Mouse (Mus musculus) midbrain, embryonic 15.5 days (tissue): ENCODE measurements around the gene Mtcl1. TPM values are rescaled to one million over a fixed set of nuclear protein-coding genes. Genes with fewer than 3 reads are reported as not detected.

Experiments used
- ATAC-seq: fragments of 200-750 bp; cut with Nextera tagmentation; replicated peaks from 2 replicates; pipeline ENCODE4 v1.8.0; 2017; ENCODE audit warnings: moderate TSS enrichment
- H3K27ac ChIP-seq: fragments of 300-500 bp; sonication (generic); 2 replicates; pipeline ENCODE4 v1.5.1; 2015; ENCODE audit warnings: mild to moderate bottlenecking, inconsistent platforms
- H3K27me3 ChIP-seq: fragments of 300-500 bp; sonication (generic); replicated peaks from 2 replicates; pipeline ENCODE4 v1.6.1; 2015; ENCODE audit warnings: inconsistent platforms
- H3K36me3 ChIP-seq: fragments of 300-500 bp; sonication (generic); replicated peaks from 2 replicates; pipeline ENCODE4 v1.6.1; 2015; ENCODE audit warnings: inconsistent platforms
- H3K4me1 ChIP-seq: fragments of 300-500 bp; sonication (generic); 2 replicates; pipeline ENCODE4 v1.6.1; 2015; ENCODE audit warnings: inconsistent platforms
- H3K4me2 ChIP-seq: fragments of 300-500 bp; sonication (generic); 2 replicates; pipeline ENCODE4 v1.6.1; 2015; ENCODE audit warnings: inconsistent platforms, mild to moderate bottlenecking, moderate library complexity
- H3K4me3 ChIP-seq: fragments of 300-500 bp; sonication (generic); 2 replicates; pipeline ENCODE4 v1.5.1; 2015; ENCODE audit warnings: mild to moderate bottlenecking, inconsistent platforms
- H3K9ac ChIP-seq: fragments of 300-500 bp; sonication (generic); 2 replicates; pipeline ENCODE4 v1.6.1; 2015; ENCODE audit warnings: mild to moderate bottlenecking, inconsistent platforms
- H3K9me3 ChIP-seq: fragments of 300-500 bp; sonication (generic); 2 replicates; pipeline ENCODE4 v1.6.1; 2016; ENCODE audit warnings: inconsistent platforms
- WGBS: fragments of 180-500 bp; shearing (Covaris S2); methylation state at CpG from one replicate; pipeline ENCODE4 v1.1.7; 2015; ENCODE audit warnings: mixed read lengths; 5-methylcytosine and 5-hydroxymethylcytosine counted together
- polyA plus RNA-seq: library from polyadenylated mRNA; unstranded; fragments of >200 nt; fragmentation: Nextera tagmentation; extraction: Ambion mirVana; gene quantifications from 2 replicates; pipeline ENCODE4 v1.2.1, GENCODE M21; 2015

Mtcl1 gene
- polyA plus RNA-seq, 1 experiment from 2014 or later = 39.0 TPM

- 93% methylated on average over 3 of the region's 3 CpGs for WGBS
- no peak overlapping the region for H3K27ac ChIP-seq
- ATAC-seq = no peak
- no peaks in the 10 kb centered on the region for H3K4me1 ChIP-seq
- no peaks in the 10 kb centered on the region for H3K36me3 ChIP-seq
- H3K4me2 ChIP-seq = no peak overlapping the region
- H3K9me3 ChIP-seq = no peaks in the 10 kb centered on the region
- H3K4me3 ChIP-seq = no peak overlapping the region
- no peaks in the 10 kb centered on the region for H3K27me3 ChIP-seq
- no peak overlapping the region for H3K9ac ChIP-seq
Observed at GRCm38 (mm10) chr17:66297721-66298120, 151.8 kb downstream of the Mtcl1 start.

GRCm38 (mm10) chr17:66293581-66293980 lies 156.0 kb downstream of the Mtcl1 start:
- H3K4me2 ChIP-seq = no peak overlapping the region
- H3K4me1 ChIP-seq = no peaks in the 10 kb centered on the region
- WGBS = 94% methylated on average over 4 of the region's 4 CpGs
- no peak overlapping the region for H3K27ac ChIP-seq
- no peak overlapping the region for H3K4me3 ChIP-seq
- no peaks in the 10 kb centered on the region for H3K9me3 ChIP-seq
- H3K36me3 ChIP-seq = no peaks in the 10 kb centered on the region
- no peak for ATAC-seq
- no peak overlapping the region for H3K9ac ChIP-seq
- no peaks in the 10 kb centered on the region for H3K27me3 ChIP-seq

- H3K4me3 ChIP-seq = no peak overlapping the region
- no peaks in the 10 kb centered on the region for H3K4me1 ChIP-seq
- H3K27ac ChIP-seq = no peak overlapping the region
- ATAC-seq = no peak
- 89% methylated on average over 4 of the region's 4 CpGs for WGBS
- H3K4me2 ChIP-seq = no peak overlapping the region
- H3K27me3 ChIP-seq = no peaks in the 10 kb centered on the region
- no peaks in the 10 kb centered on the region for H3K9me3 ChIP-seq
- H3K36me3 ChIP-seq = no peaks in the 10 kb centered on the region
- H3K9ac ChIP-seq = no peak overlapping the region
Observed at GRCm38 (mm10) chr17:66289894-66290293, 159.7 kb downstream of the Mtcl1 start.

Other genes starting within 250 kb of the Mtcl1 start
- gene Rab12, start 70.0 kb upstream of the Mtcl1 start, polyA plus RNA-seq = 83.7 and 84.1 TPM in 2 replicates
- 0.06 TPM in 1 of 2 replicates, not detected in the other for gene Themis3, start 144.9 kb upstream of the Mtcl1 start, polyA plus RNA-seq